Mouse (Mus musculus) T-helper 2 cell (primary cell): ENCODE results near the gene Wipf2.
"Not testable (repeated sequence)": the region's sequence is repeated elsewhere in the genome, so short reads cannot be mapped to it uniquely, and the experiment has no call there.

Experiments
- in situ Hi-C: fragments of 300-600 bp; cut with MboI, MseI; formaldehyde crosslinking; loops from one replicate; pipeline ENCODE4 v1.15.1; 2025; ENCODE audit warnings: high pct_unique_total_duplicates

Gene Wipf2

DNA sequence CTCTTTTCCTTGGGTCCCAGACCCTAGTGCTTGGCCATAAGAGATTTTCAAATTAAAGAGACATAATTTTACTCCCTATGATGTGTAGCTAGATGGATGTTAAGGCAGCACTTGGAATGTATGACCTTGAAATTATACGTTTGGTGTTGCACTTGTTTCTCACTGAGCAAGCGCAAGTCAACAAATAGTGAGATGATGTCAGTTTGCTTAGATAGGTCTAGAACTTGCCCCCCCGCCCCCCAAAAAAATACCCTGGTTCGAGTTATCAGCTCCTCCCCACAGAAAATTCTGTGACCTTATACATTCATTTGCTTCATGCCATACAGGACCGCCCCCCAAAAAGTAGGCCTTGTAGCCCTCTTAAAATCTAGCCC is 43.6 kb downstream of the Wipf2 start:
- in situ Hi-C loops, result no loop called here

DNA sequence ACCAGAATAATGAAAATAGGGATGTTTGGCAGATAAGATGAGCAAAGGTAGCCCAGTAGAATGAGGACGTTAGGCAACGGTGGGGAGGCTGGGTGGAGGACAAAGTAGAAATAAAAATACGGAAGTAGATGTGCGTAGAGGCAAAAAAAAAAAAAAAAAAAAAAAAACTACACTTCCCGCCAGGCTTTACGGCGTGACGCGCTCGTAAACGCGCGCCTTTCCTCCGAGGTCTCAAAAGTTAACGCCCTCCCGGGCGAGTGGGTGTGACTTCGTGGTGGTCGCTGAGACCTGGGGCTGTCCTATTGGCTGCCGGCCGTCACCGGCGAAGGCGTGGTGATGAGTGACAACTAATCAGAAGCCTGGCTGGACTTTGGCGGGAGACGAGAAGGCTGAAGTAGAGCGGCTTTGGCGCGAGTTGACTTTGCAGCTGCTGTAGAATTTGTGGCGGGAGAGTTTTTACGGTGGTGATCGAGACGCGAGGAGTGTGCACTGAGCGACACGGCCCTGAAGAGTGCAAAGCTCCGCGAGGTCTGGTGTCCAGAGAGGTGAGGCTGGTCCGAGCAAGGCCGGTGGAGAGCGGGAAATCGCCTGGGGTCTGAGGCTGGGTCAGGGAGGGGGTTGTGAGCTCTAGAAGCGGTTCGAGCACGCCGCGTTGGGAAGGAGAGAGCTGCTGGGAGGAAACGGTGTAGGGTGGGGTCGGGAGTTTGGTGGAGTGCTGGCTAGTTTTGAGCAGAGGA is 44.2 kb downstream of the Wipf2 start, which contains the start of gene Cdc6:
Gene Cdc6 (plus strand): TSS at position 365 of the 737 bp plus-strand sequence.
- in situ Hi-C loops, result no loop called here

DNA sequence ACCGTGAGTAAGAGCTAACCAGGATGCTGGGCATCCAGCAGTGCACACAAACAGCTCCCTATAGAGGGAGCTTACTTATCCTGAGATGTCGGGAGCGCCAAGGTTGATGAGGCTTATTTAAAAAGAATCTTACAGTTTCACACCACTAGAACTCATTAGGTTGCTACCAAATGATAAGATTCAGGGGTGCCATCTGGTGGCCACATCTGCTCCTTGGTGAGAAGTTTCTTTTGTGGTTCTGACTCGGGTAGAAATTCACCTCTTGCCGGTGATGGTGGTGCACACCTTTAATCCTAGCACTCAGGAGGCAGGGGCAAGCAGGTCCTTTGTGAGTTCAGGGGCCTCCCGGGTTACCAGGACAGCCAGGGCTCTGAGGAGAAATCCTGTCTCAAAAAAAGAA is 46.2 kb downstream of the Wipf2 start:
- in situ Hi-C loops, result no loop called here

DNA sequence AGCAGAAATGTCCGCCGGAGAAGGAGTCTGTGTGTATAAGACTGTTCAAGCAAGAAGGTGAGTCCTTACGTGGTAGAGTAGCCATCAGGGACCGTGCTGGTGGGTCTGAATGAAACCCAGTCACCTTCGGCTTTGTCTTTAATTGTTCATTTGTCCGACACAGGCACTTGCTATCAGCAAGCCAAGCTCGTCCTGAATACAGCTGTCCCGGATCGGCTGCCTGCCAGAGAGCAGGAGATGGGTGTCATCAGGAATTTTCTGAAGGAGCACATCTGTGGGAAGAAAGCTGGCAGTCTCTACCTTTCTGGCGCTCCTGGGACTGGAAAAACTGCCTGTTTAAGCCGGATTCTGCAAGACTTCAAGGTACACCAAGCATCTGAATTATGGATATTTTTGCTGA is 47.0 kb downstream of the Wipf2 start:
- in situ Hi-C loops, result no loop called here

DNA sequence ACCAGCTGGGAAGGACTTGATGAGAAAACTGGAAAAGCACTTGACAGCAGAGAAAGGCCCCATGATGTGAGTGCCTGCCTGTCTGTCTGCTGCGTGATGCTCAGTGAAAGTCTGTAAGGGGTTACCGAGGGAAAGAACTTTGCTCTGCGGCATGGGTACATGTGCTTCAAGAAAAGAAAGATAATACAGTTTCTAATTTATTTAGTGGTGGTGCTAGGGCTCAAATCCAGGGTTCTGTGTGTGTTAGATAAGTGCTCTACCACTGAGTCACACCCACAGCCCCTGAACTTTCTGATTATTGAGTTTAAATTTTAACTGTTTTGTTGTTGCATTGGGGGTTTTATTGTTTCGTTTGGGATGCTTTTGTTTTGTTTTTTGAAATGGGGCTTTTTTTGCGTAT is 48.1 kb downstream of the Wipf2 start:
- in situ Hi-C loops, result no loop called here

DNA sequence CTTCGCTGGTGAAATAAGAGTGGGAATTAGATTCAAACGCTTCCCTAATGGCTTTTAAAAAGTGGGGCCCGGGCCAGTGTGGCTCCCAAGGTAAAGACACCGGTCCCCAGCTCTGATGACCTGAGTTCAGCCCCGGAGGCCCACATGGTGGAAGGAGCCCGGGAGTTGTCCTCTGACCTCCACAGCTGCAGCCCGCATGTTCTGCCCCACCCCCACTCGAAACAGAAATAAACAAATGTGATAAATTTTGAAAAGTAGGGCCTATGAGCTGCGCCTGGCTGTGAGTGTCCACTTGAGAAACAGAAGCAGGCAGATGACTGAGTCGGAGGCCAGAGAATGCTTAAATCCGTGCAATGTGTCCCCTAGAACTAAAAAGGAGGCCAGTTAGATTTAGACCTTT is 50.8 kb downstream of the Wipf2 start:
- in situ Hi-C loops, result no loop called here

DNA sequence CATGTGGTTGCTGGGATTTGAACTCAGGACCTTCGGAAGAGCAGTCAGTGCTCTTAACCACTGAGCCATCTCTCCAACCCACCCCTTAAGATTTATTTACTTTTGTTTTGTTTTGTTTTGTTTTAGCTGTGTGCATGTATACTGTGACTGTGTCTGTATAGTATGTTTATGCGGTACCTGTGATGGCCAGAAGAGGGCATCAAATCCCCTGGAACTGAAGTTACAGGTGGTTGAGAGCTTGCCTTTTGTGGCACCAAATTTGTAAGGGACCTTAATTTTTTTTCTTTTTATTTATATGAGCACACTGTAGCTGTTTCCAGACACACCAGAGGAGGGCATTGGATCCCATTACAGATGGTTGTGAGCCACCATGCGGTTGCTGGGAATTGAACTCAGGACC is 52.9 kb downstream of the Wipf2 start:
- in situ Hi-C loops, result not testable (repeated sequence)

DNA sequence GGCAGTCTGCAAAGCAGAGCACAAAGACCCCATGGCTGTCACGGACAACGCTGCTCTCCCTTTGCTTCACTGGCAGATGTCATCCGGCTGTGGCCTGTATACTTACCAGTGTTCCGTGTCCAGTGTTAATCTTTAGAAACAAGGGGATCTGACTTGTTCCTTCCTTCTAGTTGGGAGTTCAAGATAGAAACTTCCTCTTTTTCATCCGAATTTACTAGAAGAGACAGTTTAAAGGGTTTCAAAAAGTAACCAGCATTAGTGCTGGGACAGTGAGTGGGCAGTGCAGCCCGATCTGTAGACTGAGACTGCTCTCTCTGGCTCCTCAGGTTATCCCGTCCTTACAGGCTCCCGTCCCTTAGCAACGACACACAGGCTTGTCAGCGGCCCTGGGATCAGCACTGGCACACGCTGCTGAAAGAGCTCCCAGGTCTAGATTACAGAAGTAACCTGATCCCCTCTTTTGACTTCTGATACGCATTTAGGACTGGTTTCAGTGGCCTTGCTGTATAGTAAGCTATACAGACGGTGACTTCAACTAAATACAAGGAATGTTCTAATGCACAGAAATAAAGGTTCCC is 54.1 kb downstream of the Wipf2 start:
- in situ Hi-C loops, result no loop called here

DNA sequence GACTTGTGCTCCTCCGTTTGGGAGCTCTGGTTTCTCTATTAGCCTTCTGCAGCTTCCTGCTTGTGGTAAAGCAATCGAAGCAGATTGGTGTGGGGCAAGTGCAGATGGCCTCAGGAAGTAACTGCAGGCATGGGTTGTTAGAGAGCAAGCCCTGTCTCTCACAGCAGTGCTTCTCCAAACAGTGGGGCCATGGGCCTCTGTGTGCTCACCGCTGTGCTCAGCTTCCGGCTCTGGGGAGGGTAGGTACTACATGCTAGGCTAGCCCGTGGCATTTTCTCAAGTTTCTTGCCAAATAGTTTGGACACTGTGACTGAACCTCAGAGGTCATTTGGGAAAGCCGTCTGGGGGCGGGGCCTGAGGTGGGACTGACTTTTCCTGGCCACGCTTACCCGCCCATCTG is 54.8 kb downstream of the Wipf2 start:
- in situ Hi-C loops, result no loop called here

DNA sequence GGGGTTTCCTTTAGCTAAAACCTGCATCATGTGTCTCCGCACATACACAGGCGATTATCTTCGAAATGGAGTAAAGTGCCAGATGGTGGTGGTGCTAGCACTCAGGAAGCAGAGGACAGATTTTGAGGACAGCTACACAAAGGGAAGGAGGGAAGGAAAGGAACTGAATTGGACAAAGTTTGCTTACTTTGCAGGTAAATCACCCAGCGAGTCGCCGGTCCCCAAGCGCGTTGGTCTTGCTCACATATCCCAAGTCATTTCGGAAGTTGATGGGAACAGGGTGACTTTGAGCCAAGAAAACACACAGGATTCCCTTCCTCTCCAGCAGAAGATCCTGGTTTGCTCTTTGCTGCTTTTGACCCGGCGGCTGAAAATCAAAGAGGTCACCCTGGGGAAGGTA is 55.6 kb downstream of the Wipf2 start:
- in situ Hi-C loops, result no loop called here

DNA sequence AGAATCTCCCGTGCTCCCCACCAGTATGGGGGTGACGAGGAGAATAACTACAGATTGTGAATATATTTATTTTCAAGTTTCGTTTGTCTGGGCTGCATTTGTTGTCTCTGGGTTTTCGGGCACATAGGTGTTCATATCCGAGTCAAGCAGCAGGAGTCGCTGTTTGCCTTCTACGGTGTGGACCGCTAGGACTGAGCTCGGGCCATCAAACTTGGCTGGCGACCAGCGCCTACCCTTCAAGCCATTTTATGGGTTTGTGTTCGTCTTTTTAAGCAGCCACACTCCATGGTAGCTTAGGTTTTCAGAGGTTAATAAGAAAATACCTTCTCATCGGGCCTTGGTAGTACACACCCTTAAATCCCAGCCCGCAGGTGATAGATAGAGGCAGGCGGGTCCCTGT is 58.4 kb downstream of the Wipf2 start:
- in situ Hi-C loops, result not testable (repeated sequence)

DNA sequence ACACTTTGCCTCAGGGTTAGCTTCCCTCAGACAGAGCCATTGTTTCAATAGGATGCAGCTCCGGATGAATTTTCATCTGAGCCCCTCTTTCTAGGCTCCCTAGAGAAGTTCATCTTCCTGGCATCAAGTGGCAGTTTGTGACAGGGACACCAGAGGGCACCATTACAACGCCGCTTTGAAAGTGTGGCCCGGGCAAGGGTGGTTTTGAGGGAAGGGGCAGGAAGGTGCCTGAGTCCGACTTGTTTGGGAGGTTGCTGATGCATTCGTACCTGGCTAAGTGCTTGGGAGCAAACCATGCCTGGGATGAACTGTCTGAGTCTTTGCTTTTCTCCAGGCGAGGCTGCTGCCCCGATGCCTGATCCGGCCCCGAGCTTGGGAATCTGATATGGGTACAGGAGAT is 58.9 kb downstream of the Wipf2 start:
- in situ Hi-C loops, result not testable (repeated sequence)

DNA sequence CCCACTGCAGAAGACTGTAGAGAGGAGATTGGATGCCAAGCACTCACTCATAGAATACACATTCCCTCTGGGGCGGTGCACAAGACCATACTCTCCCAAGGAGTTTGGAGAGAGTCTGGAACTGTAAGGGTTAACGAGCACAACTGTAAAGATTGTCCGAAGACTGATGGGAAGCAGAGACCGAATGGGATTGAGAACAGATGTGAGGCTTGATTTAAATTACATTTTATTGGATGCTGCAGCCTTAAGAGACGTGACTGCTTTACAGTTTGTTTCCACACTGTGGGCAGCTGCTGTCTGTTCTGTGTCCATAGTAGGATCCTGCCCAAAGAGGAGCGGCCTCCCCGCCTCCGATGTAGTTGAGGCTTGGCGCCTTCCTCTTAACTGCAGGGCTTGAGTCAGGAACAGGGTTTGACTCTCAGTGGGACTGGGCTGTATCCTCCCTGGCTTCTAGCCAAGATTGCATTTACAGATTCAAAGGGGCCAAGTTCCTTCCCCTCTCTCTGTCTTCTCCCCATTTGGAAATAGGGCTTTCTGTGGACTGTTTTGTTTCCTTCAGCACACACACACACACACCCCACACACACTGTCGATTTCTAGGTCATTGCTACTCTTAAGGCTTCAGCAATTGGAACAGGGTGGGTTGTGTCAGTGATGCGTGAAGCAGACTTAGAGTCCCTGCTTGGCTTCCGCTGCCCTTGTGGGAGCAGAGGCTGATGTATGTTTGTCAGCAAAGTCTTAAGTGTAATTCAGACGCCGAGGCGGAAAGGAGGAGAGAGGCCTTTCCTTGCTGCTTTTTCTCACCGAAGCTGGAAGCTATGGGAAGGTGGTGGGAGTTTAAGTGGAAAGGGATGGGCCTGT is 59.6 kb downstream of the Wipf2 start:
- in situ Hi-C loops, result not testable (repeated sequence)

DNA sequence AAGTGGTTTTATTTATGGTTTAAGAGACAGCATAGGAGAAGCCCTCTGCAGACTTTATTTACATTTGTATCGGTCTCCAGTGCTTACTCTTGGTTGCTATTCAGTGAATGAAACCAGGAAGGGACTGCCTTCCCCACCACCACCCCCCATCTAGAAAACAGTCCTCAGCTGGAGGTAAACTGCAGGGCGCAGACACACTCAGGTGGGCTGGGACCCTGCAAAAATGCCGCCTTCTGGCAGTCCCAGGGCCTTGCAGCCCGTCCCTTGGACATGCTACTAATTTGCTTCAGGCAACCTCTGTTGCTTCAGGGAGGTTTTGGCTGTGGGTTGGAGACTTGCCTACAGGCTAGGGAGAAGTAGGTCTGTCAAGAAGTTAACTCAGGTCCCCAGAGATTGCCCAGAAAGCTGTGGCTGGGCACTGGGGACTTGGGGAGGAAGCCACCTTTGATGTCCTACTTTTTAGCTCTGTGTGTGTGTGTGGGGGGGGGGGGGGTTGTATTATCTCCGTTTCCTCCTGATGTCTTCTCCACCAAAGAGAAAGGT is 61.3 kb downstream of the Wipf2 start:
- in situ Hi-C loops, result loop anchor here (5.0 kb wide), 1 partner anchor 48 kb away; no protein-coding TSS in a partner anchor

DNA sequence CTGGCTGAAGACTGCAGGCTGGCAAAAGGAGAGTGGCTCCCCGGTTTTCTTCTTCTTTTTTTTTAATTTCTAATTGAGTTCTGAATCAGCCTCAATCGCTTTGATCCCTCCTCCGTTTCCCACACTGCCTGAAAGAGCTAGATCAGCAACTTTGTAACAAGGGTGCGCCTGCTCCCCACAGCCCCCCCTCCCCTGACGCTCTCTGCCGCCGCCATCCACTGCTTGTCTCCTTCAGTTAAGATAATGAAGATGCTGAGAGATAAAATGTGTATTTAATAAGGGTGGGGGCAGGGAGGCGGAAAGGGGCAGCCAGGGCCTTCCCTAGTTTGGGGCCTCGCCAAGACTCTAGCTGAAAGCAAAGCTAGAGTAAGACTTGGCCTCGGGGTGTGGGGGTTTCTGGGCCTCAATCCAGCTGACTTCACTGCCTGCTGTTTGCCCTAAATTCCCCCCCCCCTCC is 61.9 kb downstream of the Wipf2 start:
- in situ Hi-C loops, result loop anchor here (5.0 kb wide), 1 partner anchor 47 kb away; no protein-coding TSS in a partner anchor

DNA sequence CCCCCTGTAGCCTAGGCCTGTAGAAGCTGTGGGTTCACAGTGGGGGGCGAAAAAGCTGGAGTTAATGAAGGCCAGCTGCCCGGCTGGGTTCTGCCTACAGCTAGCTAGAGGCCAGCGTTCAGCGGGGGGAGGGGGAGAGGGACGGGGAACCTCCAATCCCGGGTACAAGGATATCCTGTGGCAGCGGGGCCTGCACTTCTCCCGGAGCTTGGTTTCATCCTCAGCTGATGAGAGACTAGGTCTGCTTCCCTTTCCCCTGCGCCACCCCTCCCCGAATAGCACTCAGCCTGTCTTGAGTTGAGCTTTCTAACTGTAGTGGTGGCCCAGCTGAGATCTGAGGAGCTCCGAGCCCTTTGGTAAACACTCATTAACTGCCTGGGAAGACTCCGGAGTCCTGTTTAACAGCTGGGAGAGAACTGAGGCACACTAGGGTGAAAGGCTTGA is 62.5 kb downstream of the Wipf2 start:
- in situ Hi-C loops, result loop anchor here (5.0 kb wide), 1 partner anchor 46 kb away; no protein-coding TSS in a partner anchor

DNA sequence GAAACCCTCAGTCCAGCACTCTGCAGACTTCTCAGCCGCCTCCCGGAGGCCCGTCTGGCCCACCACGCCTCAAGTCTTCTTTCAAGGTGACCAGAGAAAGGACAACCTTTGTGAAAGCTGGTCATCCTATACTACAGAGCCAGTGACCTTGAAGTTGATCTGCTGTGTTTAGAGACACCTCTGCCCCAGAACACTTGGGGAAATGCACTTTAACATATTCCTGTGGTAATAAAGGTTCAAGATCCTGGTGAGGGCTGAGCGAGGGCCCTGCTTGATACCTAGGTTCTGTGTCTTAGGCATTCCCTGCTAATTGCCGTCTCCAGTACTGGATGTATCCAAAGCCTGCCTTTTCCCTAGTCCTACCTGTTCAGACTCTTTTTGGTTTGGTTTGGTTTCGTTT is 63.1 kb downstream of the Wipf2 start:
- in situ Hi-C loops, result loop anchor here (5.0 kb wide), 1 partner anchor 46 kb away; no protein-coding TSS in a partner anchor

DNA sequence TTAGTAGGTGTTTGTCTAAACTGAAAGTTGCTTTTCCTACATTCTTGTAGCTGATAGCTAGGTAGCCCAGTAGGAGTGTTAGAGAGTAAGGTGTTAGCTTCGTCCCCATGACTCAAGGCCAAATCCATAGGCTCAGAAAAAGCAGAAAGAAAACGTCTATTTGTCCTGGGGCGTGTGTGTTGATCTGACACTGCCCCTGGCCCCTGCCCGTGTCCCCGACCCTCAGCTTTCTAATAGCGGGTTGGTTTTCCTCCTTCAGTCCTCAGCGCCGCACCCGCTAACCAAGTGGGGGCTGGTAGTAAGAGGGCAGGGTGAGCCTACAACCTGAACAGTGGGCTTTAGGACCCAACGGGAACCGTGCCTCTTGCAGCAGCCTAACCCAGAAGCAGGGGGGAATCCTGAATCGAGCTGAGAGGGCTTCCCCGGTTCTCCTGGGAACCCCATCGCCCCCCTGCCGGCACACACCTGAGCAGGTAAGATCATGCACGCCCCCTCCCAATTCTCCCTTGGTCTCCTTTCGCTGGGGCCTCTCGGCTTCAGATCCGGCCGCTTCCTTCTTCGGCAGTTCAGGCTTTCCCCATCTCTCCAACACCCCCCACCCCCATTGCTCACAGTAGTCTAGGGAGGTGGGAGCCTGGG is 64.1 kb downstream of the Wipf2 start, which contains the start of gene Rara:
Gene Rara (plus strand): TSS at position 381 of the 639 bp plus-strand sequence.
- in situ Hi-C loops, result loop anchor here (5.0 kb wide), 1 partner anchor 45 kb away; no protein-coding TSS in a partner anchor

DNA sequence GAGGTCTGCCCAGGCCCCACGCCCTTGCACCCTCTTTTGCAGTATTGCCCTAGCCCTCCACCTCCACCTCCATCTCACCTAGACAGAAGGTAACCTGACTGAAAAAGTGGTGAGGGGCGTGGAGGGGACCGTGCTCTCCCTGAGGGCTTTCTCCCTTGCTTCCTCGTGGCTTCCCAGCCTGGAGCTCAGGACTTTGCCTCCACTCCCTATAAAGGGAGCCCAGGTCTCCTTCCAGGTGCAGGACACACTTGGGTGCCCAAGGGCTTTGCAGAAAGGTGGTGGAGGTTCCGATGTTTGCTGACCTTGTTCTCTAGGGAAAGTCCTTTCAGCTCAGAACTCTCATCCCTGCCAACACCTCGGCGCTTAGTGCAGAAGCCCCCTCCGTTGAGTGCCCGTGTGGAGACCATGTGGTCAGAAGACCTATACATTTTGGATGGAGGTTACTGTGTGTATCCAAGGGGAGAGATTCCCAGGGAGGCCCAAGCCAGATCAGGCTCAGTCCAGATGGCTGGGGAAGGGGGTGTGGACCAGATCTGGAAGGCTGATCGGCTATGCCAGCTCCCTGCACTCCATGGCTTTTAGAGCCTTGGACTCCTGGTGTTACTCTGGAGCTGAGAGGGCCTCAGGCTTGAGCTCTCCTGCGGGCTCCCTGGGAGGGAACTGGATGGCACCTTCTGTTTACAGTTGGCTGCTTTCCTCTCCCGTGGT is 64.9 kb downstream of the Wipf2 start:
- in situ Hi-C loops, result loop anchor here (5.0 kb wide), 1 partner anchor 44 kb away; no protein-coding TSS in a partner anchor

DNA sequence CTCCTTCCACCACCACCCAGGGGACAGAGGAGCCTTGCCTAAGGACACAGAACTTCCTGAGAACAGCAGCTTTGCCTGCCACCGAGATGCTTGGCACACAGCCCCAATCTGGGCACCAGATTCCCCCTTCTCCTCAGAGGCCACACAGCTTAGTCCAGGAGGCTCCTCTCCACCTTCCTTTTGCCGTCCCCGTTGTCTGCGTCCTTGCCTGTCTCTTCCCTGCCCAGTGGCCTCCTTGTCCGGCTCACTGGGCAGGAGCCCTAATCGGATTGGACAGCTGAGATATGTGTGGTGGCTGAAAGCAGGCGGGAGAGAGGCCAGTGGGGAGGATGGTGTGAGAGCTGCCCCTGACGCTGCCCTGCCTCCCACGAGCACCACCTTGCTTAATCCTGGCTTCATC is 66.1 kb downstream of the Wipf2 start:
- in situ Hi-C loops, result loop anchor here (5.0 kb wide), 1 partner anchor 43 kb away; no protein-coding TSS in a partner anchor
